In the genomic region with DNA sequence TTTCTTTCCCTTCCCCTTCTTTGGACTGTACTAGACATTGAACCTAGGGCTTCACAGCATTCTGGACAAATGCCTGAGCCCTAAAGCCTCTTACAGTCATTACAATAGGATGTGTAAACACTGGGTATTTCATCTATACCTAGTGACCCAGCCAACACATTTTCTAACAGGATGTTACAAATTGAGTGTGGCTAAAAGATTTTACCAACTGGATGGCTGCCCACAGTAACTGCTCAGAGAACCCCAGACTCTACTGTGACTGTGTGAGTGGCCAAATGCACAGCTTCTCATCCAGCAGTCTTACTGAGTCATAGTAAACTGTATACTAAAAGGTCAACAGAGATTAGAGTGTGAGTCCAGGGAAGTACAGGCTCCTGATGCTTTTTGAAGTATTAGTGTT, we compare ENCODE assay signal across 29 mouse cellular contexts. TPM values are rescaled to one million over a fixed set of nuclear protein-coding genes. Genes with fewer than 3 reads are reported as not detected.
DNase-seq lines count a peak whose midpoint lies in the region; ATAC-seq and TF ChIP-seq lines count a peak whose summit lies in the region.
"Had no signal": no experiment of that assay in that cellular context is flagged by ENCODE, and none has a peak within 500 bp of the region (broad histone marks: within the 10 kb centered on the region; RNA-seq: fewer than 3 reads in every experiment).

No protein-coding gene starts in this region.

- H3K4me3 ChIP-seq in heart, postnatal 0 days (ENCODE audit: low read depth, low read length), result no peak overlapping the region
- H3K4me3 ChIP-seq in heart, embryonic 11.5 days (ENCODE audit: low read depth, low read length), result no peak overlapping the region
- H3K4me3 ChIP-seq in embryonic fibroblast, embryonic 13.5 days (ENCODE audit: insufficient read depth, low read length), result no peak overlapping the region
- H3K4me3 ChIP-seq: gastrocnemius, adult 2 months; layer of hippocampus, adult 2 months had no signal

- H3K9me3 ChIP-seq in heart, postnatal 0 days (replicated peaks; ENCODE audit: control insufficient read depth, low read length), result no peaks in the 10 kb centered on the region
- H3K9me3 ChIP-seq in heart, embryonic 11.5 days (replicated peaks; ENCODE audit: control insufficient read depth, low read length), result no peaks in the 10 kb centered on the region

- TF ChIP-seq CTCF in heart, postnatal 0 days (IDR thresholded peaks at IDR 0.05; ENCODE audit: low read depth), result no peak
- TF ChIP-seq CTCF in embryonic fibroblast, embryonic 13.5 days (IDR thresholded peaks at IDR 0.05; ENCODE audit: borderline replicate concordance, insufficient read depth, low read length), result no peak

- H3K27ac ChIP-seq in heart, postnatal 0 days (ENCODE audit: low read depth), result peak overlapping the region; percentile 34; the same call in 1 of the 2 replicates
- no peak overlapping the region for H3K27ac ChIP-seq in heart, embryonic 11.5 days (ENCODE audit: low read depth, low read length)
- peak overlapping the region; percentile 67; the same call in 1 of the 2 replicates for H3K27ac ChIP-seq in embryonic fibroblast, embryonic 13.5 days (ENCODE audit: insufficient read depth, low read length)
- H3K27ac ChIP-seq: gastrocnemius, adult 2 months; hindbrain, embryonic 14.5 days had no signal

- no peak for ATAC-seq in heart, postnatal 0 days (ENCODE audit: insufficient read depth, low read depth)
- no peak for ATAC-seq in heart, embryonic 11.5 days (replicated peaks; ENCODE audit: insufficient number of reproducible peaks, low FRiP score, low TSS enrichment)
- ATAC-seq: CD4-positive, CD25-positive, alpha-beta regulatory T cell, adult 4 months; midbrain, embryonic 16.5 days had no signal

- no peak for TF ChIP-seq EP300 in heart, postnatal 0 days (IDR thresholded peaks at IDR 0.05; ENCODE audit: low read depth)

- H3K27me3 ChIP-seq in heart, postnatal 0 days (ENCODE audit: control insufficient read depth, insufficient read depth, low read length), result no peaks in the 10 kb centered on the region
- no peaks in the 10 kb centered on the region for H3K27me3 ChIP-seq in heart, embryonic 11.5 days (ENCODE audit: control insufficient read depth, insufficient read depth, low read length)

- peaks cover 4% of the 10 kb centered on the region for H3K4me1 ChIP-seq in heart, postnatal 0 days (ENCODE audit: control insufficient read depth, insufficient read depth)
- H3K4me1 ChIP-seq in heart, embryonic 11.5 days (ENCODE audit: control insufficient read depth, insufficient read depth, low read length), result 0 out of 2 replicates have a peak, but pooled peaks cover 6% of the 10 kb centered on the region
- peaks cover 14% of the 10 kb centered on the region for H3K4me1 ChIP-seq in embryonic fibroblast, embryonic 13.5 days (ENCODE audit: control insufficient read depth, insufficient read depth, low read length)

- no peak for DNase-seq in heart, postnatal 0 days (ENCODE audit: low spot score)
- DNase-seq in 3T3-L1 (ENCODE audit: low read depth, low spot score) (peak; percentile 87), A20 (ENCODE audit: low read depth, low spot score) (peak; percentile 5)
- DNase-seq in layer of hippocampus, postnatal 10 days (ENCODE audit: low spot score in 2 of 2), result no peak
- DNase-seq in frontal cortex, postnatal 10 days (ENCODE audit: low spot score in 2 of 2), result no peak
- DNase-seq: cerebellum, adult 2 months; cerebellum, postnatal 36 days; gastrocnemius, adult 2 months; heart, postnatal 14 days; kidney, adult 8-10 months; kidney, postnatal 14 days; left cerebral cortex, postnatal 4 days; liver; lung, postnatal 4 days; right cerebral cortex, postnatal 25 days; thymus, adult 2 months had no signal

- no peak for TF ChIP-seq POLR2A in embryonic fibroblast, embryonic 13.5 days (IDR thresholded peaks at IDR 0.05; ENCODE audit: low read depth, low read length)

- H3K4me2 ChIP-seq in heart, postnatal 0 days (ENCODE audit: low read depth, low read length), result no peak overlapping the region
- no peak overlapping the region for H3K4me2 ChIP-seq in heart, embryonic 11.5 days
- H3K4me2 ChIP-seq: hindbrain, embryonic 14.5 days had no signal

- peaks cover 32% of the 10 kb centered on the region for H3K36me3 ChIP-seq in heart, postnatal 0 days (replicated peaks; ENCODE audit: control insufficient read depth, insufficient read depth, low read length)
- H3K36me3 ChIP-seq in heart, embryonic 11.5 days (ENCODE audit: control insufficient read depth, insufficient read depth, low read length), result peaks cover 7% of the 10 kb centered on the region; the same call in 1 of the 2 replicates

- no peak overlapping the region for H3K9ac ChIP-seq in heart, postnatal 0 days (replicated peaks; ENCODE audit: low read depth, low read length)
- H3K9ac ChIP-seq in heart, embryonic 11.5 days (ENCODE audit: low read depth, low read length), result no peak overlapping the region
- H3K9ac ChIP-seq: hindbrain, embryonic 14.5 days had no signal

RNA-seq across cellular contexts. Expression of a gene that starts 6.6 kb away (rescaled TPM):
- total RNA-seq in heart, postnatal 0 days (2014; rRNA removed; ENCODE audit: low replicate concordance), result 12.6 and 18.7 TPM in 2 replicates
- 12.6 and 13.0 TPM in 2 replicates for polyA plus RNA-seq in heart, postnatal 0 days (2015; fragmentation: Nextera tagmentation; extraction: Ambion mirVana)
- polyA plus RNA-seq in heart, embryonic 11.5 days (2014; fragmentation: Nextera tagmentation; extraction: Ambion mirVana), result 22.4 and 26.6 TPM in 2 replicates
- polyA plus RNA-seq in embryonic fibroblast, embryonic 13.5 days (2011; ENCODE audit: insufficient read length, low read depth, missing spikeins), result 22.4 and 24.0 TPM in 2 replicates
- 10 to 100 TPM; 28.8 to 32.3 TPM for total RNA-seq in layer of hippocampus, postnatal 10 days (2021)

RNA-seq across cellular contexts. Expression of a gene that starts 20.8 kb away (rescaled TPM):
- total RNA-seq in heart, postnatal 0 days (2014; rRNA removed; ENCODE audit: low replicate concordance), result 22.0 and 23.6 TPM in 2 replicates
- polyA plus RNA-seq in heart, postnatal 0 days (2015; fragmentation: Nextera tagmentation; extraction: Ambion mirVana), result 80.6 and 89.8 TPM in 2 replicates
- 58.9 and 91.1 TPM in 2 replicates for polyA plus RNA-seq in heart, embryonic 11.5 days (2014; fragmentation: Nextera tagmentation; extraction: Ambion mirVana)
- 101 and 110 TPM in 2 replicates for polyA plus RNA-seq in embryonic fibroblast, embryonic 13.5 days (2011; ENCODE audit: insufficient read length, low read depth, missing spikeins)
- 100 to 1,000 TPM; 101 to 102 TPM for total RNA-seq in layer of hippocampus, postnatal 10 days (2021)

RNA-seq across cellular contexts. Expression of a gene that starts 21.4 kb away (rescaled TPM):
- 15.8 and 17.8 TPM in 2 replicates for total RNA-seq in heart, postnatal 0 days (2014; rRNA removed; ENCODE audit: low replicate concordance)
- 25.5 and 29.2 TPM in 2 replicates for polyA plus RNA-seq in heart, postnatal 0 days (2015; fragmentation: Nextera tagmentation; extraction: Ambion mirVana)
- 45.3 and 58.3 TPM in 2 replicates for polyA plus RNA-seq in heart, embryonic 11.5 days (2014; fragmentation: Nextera tagmentation; extraction: Ambion mirVana)
- 55.0 and 58.3 TPM in 2 replicates for polyA plus RNA-seq in embryonic fibroblast, embryonic 13.5 days (2011; ENCODE audit: insufficient read length, low read depth, missing spikeins)
- total RNA-seq in layer of hippocampus, postnatal 10 days (2021), result 10 to 100 TPM; 70.6 to 80.4 TPM

RNA-seq across cellular contexts. Expression of a gene that starts 34.7 kb away (rescaled TPM):
- 8.2 and 34.8 TPM in 2 replicates for total RNA-seq in heart, postnatal 0 days (2014; rRNA removed; ENCODE audit: low replicate concordance)
- 40.4 and 44.6 TPM in 2 replicates for polyA plus RNA-seq in heart, postnatal 0 days (2015; fragmentation: Nextera tagmentation; extraction: Ambion mirVana)
- polyA plus RNA-seq in heart, embryonic 11.5 days (2014; fragmentation: Nextera tagmentation; extraction: Ambion mirVana), result 145 and 151 TPM in 2 replicates
- 67.2 and 70.6 TPM in 2 replicates for polyA plus RNA-seq in embryonic fibroblast, embryonic 13.5 days (2011; ENCODE audit: insufficient read length, low read depth, missing spikeins)
- 100 to 1,000 TPM; 100 to 112 TPM for total RNA-seq in layer of hippocampus, postnatal 10 days (2021)

RNA-seq across cellular contexts. Expression of a gene that starts 34.7 kb away (rescaled TPM):
- not detected in 2 replicates for total RNA-seq in heart, postnatal 0 days (2014; rRNA removed; ENCODE audit: low replicate concordance)
- not detected in 2 replicates for polyA plus RNA-seq in heart, postnatal 0 days (2015; fragmentation: Nextera tagmentation; extraction: Ambion mirVana)
- not detected in 2 replicates for polyA plus RNA-seq in heart, embryonic 11.5 days (2014; fragmentation: Nextera tagmentation; extraction: Ambion mirVana)
- polyA plus RNA-seq in embryonic fibroblast, embryonic 13.5 days (2011; ENCODE audit: insufficient read length, low read depth, missing spikeins), result not detected in 2 replicates
- total RNA-seq in layer of hippocampus, postnatal 10 days (2021), result not detected
- total RNA-seq: adrenal gland, adult 18-20 months; ES-E14; gastrocnemius, adult 2 months; heart, postnatal 14 days; layer of hippocampus, adult 2 months; left cerebral cortex, postnatal 4 days had no signal
- polyA plus RNA-seq: CD4-positive, CD25-positive, alpha-beta regulatory T cell, adult 4 months; cerebellum, adult 2 months; embryonic facial prominence, embryonic 11.5 days; forebrain, embryonic 11.5 days; hindbrain, embryonic 14.5 days; intestine, embryonic 14.5 days; midbrain, embryonic 16.5 days; spleen, adult 2 months; stomach, embryonic 14.5 days; thymus, adult 2 months had no signal

Comparison
In these comparisons a context has a peak if more than half of its experiments do, and no peak if none do; other contexts are left out.
1. DNase-seq: peak in 3T3-L1 (single experiment) and A20 (single experiment); none in heart, postnatal 0 days (single experiment), layer of hippocampus, postnatal 10 days (0 of 2) and frontal cortex, postnatal 10 days (0 of 2).